Mouse (Mus musculus) splenic B cell, adult 2 months (primary cell): ENCODE results near the gene Pcgf5.
"Not testable (repeated sequence)": the region's sequence is repeated elsewhere in the genome, so short reads cannot be mapped to it uniquely, and the experiment has no call there.

Source experiments
- DNase-seq: peaks from one replicate; pipeline ENCODE4 v3.0.0-alpha.2; 2011; ENCODE audit warnings: low read depth, low spot score
- H3K27me3 ChIP-seq: 2 replicates; pipeline ENCODE4 v1.6.1; 2012; ENCODE audit warnings: mild to moderate bottlenecking, low read length, moderate library complexity, mixed read lengths; ENCODE audit not compliant: control insufficient read depth, poor library complexity, insufficient read depth, severe bottlenecking
- H3K36me3 ChIP-seq: 2 replicates; pipeline ENCODE4 v1.6.1; 2012; ENCODE audit warnings: mild to moderate bottlenecking, low read length, moderate library complexity, mixed read lengths; ENCODE audit not compliant: control insufficient read depth, poor library complexity, insufficient read depth, severe bottlenecking

Gene Pcgf5

DNA sequence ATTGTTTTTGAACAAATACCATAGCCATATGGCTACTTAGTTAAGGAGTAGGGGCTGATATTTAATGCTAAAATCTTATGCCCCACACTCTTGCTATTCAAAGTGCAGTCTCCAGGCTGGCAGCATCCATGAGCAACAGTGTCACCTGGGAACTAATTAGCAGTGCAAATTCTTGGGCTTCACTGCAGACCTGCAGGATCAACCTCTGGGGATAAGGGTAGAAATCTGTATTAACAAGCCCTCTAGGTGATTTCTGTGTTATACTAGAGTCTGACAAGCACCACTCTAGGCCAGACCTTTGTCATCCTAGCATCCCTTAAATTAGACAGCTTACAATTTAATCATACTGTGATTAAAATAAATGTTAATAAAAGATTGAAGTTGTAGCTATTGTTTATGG lies 71.8 kb downstream of the Pcgf5 start:
- DNase-seq, result no peak
- Histone ChIP-seq H3K27me3 (no peaks in the 10 kb centered on the region), H3K36me3 (peaks cover 2% of the 10 kb centered on the region; the same call in 1 of the 2 replicates)

GRCm38 (mm10) chr19:36427195-36427876 lies 79.2 kb downstream of the Pcgf5 start:
- no peak for DNase-seq
- H3K36me3 ChIP-seq, result 0 out of 2 replicates have a peak, but pooled peaks cover 2% of the 10 kb centered on the region
- H3K27me3 ChIP-seq, result no peaks in the 10 kb centered on the region

DNA sequence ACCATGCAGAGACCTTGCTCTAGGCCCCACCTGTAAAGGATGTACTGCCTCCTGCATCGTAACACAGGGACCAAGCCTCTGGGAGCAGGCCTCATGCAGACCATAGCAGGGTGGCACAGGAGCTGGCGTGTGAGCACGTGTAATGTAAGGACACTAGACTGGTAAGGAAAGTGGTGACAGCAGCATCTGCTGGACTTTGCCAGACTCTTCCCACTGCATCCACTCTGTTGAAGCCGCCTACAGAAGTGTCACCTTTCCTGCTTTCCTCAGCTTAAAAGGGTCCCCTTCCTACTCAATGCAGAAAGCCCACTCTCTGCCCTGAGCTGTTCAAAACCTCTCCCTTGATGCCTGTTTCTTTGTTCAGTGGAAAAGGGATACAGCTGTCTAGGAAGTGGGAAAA lies 80.0 kb downstream of the Pcgf5 start:
- Histone ChIP-seq H3K27me3 (no peaks in the 10 kb centered on the region), H3K36me3 (0 out of 2 replicates have a peak, but pooled peaks cover 2% of the 10 kb centered on the region)
- DNase-seq, result no peak

DNA sequence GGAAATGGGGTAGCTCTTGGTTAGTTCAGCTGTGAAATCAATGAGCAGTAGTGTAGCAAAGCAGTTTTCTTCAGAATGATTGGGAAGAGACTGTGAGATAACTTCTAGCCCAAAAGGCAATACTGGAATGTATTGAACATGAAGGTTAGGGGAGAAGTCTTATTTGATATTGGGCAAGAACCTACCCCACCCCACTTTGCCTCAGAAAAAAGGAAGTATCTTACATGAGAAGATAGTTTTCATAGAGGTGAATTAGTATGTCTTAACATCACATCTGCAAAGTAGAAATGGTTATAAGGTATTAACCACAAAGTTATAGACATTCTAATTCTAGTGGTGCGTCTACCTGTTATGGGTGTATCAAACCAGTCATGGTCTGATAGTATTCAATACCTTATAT lies 81.2 kb downstream of the Pcgf5 start:
- H3K27me3 ChIP-seq, result no peaks in the 10 kb centered on the region
- no peak for DNase-seq
- 0 out of 2 replicates have a peak, but pooled peaks cover 2% of the 10 kb centered on the region for H3K36me3 ChIP-seq

- Histone ChIP-seq H3K27me3 (no peaks in the 10 kb centered on the region), H3K36me3 (peaks cover 2% of the 10 kb centered on the region; the same call in 1 of the 2 replicates)
- DNase-seq, result no peak
Measured at GRCm38 (mm10) chr19:36433161-36433560, 85.1 kb downstream of the Pcgf5 start.

DNA sequence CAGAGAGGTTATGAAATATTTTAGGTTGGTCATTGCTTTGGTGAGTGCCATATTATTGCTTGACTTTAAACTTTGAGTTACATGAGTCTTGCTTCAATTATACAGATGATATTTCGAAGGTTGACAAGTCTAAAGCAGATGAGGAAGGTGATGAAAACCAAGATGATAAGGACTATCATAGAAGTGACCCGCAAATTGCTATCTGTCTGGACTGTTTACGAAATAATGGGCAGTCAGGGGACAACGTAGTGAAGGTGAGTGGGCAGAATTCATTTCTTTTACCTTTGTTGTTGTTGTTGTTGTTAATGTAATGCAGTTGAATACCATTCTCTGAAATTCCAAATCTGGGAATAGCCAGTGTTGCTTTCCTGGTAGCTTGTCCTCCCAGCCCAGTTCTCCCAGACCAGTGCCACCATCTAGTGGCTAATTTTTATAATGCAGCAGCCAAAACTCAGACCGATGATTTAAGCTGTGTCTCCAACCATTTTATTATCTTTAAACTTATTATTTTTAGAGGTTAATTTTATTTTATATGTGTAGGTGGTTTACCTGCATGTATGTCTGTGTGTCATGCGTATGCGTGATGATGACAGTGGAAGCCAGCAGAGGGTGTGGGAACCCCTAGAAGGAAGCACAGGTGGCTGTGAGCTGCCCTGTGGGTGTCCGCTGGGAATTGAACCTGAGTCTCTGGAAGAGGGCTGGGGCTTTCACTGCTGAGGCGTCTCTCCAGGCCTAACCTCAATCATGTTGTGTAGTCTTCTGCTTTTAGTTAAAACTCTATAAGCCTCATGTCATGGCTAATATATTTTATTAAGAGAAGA lies 92.0 kb downstream of the Pcgf5 start:
- peak; percentile 56 for DNase-seq
- Histone ChIP-seq H3K27me3 (no peaks in the 10 kb centered on the region), H3K36me3 (no peaks in the 10 kb centered on the region; the same call in 1 of the 2 replicates)

GRCm38 (mm10) chr19:36450997-36451608 lies 103.0 kb downstream of the Pcgf5 start:
- no peak for DNase-seq

GRCm38 (mm10) chr19:36451731-36452130 lies 103.6 kb downstream of the Pcgf5 start:
- no peak for DNase-seq
- H3K27me3 ChIP-seq, result no peaks in the 10 kb centered on the region
- no peaks in the 10 kb centered on the region for H3K36me3 ChIP-seq

More at GRCm38 (mm10) chr19:36450997-36451608, 103.0 kb downstream of the Pcgf5 start:
- Histone ChIP-seq H3K27me3 (no peaks in the 10 kb centered on the region), H3K36me3 (no peaks in the 10 kb centered on the region)

DNA sequence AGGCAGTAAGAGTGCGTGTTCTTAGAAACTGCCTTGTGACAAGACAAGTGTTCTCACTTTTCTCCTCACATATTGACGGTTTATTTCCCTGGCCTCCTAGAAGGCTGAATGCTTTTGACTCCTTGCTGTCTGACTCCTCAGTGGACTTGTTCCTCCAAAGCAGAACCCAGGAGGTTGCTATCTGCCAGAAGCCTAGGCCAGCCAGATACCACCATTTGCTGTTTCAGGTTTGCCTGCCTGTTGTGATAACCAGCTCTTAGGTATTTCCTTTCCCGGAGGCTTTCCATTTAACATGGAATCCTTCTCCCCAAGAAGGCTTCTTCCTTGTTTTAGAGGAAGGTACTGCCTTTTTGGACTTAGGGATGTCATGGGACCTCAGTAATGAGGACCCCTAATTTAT lies 104.1 kb downstream of the Pcgf5 start:
- H3K36me3 ChIP-seq, DNase-seq: not testable (repeated sequence)

DNA sequence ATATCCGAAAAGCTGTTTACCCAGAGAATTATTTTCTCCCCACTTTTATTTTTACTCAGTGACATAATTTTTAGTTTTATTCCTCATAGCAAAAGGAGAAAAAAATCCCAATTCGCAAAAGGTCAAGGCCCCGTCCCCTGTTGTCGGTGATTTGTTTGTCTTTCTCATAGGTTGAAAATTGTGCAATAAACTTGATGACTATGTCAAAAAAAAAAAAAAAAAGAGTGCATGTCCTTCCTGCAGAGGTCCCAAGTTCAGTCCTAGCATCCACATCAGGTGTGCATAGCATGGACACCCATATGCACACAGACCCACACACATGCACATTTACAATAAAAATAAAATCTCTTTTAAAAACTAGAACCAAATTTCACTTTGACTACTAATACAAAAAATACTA lies 105.3 kb downstream of the Pcgf5 start:
- Histone ChIP-seq H3K36me3 (no peaks in the 10 kb centered on the region), H3K27me3 (no peaks in the 10 kb centered on the region)
- DNase-seq, result no peak

More for the DNA sequence above, 104.1 kb downstream of the Pcgf5 start:
- not testable (repeated sequence) for H3K27me3 ChIP-seq

DNA sequence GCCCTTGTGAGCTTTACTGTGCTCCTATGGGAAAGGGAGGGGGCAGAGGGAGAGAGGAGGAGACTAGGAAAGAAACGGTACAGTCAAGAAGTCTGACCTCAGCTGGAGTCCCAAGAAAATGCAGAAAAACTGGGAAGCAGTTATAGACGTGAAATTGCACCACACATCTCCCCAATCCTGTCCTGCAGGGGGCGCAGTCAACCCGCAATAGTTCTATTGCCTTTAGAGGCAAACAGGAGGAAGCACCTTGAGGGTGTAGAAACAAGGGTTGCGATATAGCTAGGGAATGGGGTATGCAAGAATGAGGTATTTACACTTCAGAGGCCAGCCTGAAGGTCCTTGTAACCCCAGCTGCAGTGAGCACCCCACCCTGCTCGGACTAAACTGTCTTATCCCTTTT lies 122.0 kb downstream of the Pcgf5 start:
- DNase-seq, result peak; percentile 53
- Histone ChIP-seq H3K36me3 (no peaks in the 10 kb centered on the region), H3K27me3 (no peaks in the 10 kb centered on the region)

- no peaks in the 10 kb centered on the region for H3K36me3 ChIP-seq
Measured at GRCm38 (mm10) chr19:36471325-36471724, 123.2 kb downstream of the Pcgf5 start.

GRCm38 (mm10) chr19:36476596-36476995 lies 128.5 kb downstream of the Pcgf5 start:
- no peak for DNase-seq
- no peaks in the 10 kb centered on the region for H3K27me3 ChIP-seq
- no peaks in the 10 kb centered on the region for H3K36me3 ChIP-seq

More at GRCm38 (mm10) chr19:36471325-36471724, 123.2 kb downstream of the Pcgf5 start:
- H3K27me3 ChIP-seq, result no peaks in the 10 kb centered on the region
- DNase-seq, result no peak

- H3K36me3 ChIP-seq, result no peaks in the 10 kb centered on the region
- no peak for DNase-seq
Measured at GRCm38 (mm10) chr19:36477151-36477550, 129.0 kb downstream of the Pcgf5 start.

GRCm38 (mm10) chr19:36477684-36478083 lies 129.6 kb downstream of the Pcgf5 start:
- Histone ChIP-seq H3K36me3 (no peaks in the 10 kb centered on the region), H3K27me3 (no peaks in the 10 kb centered on the region)
- no peak for DNase-seq

More at GRCm38 (mm10) chr19:36477151-36477550, 129.0 kb downstream of the Pcgf5 start:
- H3K27me3 ChIP-seq, result no peaks in the 10 kb centered on the region
